Mouse (Mus musculus): ENCODE data around the gene Sectm1a.
"Not testable (repeated sequence)": the region's sequence is repeated elsewhere in the genome, so short reads cannot be mapped to it uniquely, and the experiment has no call there.

Sectm1a gene

DNA sequence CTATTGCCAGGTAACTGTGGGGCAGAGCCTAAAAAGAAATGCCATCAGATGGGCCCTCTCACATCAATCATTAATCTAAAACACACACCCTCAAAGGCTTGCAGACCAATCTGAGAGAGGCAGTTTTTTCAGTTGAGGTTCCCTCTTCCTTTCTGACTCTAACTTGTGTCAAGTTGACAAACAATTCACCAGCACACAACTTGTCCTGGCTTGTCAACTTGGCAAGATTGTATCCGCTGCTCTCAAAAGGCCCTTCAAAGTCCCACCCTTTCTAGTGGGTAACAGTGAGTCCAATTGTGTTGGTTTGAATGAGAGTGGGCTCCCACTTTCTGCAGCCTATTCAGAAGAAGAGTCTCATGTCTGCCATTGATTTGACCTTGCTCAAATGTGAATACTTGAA lies 35.7 kb downstream of the Sectm1a start:
- DNase-seq = no peak

DNA sequence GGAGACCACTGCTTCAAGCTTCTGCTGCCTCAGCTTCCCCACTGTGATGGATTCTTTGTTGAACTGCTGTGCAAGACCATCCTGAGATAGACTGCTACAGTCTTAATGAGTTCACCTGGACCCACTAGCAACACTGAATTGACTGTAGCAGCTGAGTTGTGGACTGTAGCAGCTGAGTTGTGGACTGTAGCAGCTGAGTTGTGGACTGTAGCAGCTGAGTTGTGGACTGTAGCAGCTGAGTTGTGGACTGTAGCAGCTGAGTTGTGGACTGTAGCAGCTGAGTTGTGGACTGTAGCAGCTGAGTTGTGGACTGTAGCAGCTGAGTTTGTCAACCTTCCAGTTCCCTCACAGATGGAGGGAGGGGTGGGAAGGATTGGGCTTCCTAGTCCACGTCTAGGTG lies 38.0 kb downstream of the Sectm1a start:
- not testable (repeated sequence) for DNase-seq

DNA sequence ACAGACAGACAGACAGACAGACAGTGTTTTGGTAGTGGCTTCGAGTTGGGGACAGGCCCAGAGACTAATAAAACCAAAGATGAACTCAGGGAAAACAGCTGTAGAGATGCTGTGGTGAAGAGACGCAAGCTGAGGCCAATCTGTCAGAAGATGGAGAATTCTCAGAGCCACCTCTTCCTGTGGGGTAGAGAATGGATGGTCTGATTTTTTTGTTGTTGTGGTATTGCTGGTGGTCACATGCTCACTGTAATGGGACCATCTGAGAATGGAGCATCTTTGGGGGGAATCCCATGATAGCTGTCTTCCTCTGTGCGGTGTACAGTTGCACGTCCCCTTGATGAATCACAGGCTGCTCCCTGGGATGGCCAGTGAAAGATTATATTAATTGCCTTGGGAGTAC lies 38.5 kb downstream of the Sectm1a start:
- DNase-seq = no peak

DNA sequence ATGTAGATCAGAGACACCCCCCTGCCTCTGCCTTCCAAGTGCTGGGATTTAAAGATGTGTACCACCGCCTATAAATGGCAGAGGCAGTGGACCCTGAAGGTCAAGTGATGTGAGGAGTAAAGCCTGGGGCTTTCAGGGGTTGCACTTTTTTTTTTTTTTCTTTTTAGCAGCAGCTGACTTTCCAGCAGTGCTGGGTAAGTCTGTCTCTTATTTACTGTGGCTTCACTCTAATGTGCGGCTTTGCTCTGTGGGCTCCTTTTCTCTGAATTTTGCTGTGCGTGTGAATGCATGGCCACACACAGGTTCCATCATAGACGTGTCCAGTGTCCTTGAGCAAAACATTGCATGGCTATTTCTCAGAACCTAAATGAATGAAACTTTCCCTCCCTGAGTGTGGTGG lies 39.4 kb downstream of the Sectm1a start:
- no peak for DNase-seq

DNA sequence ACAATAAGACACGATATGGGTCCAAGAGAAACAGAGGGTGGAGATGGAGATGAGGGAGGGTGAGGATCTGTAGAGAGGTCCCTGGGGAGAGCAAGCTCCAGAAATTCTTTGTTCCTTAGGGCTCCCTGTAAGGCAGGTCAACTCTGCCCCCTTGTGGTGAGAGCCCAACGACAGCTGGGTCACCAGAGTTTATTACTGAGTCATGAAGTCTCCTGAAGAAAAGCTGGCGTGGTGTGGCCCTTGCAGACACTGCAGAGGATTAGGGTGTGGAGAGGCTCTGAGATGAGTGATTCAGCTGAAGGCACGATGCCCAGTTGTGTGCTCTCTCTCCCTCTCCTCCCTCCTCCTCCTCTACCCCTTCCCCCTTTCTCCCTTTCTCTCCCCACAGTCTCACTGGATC lies 39.8 kb downstream of the Sectm1a start:
- peak; percentile 71 to 77 for DNase-seq

DNA sequence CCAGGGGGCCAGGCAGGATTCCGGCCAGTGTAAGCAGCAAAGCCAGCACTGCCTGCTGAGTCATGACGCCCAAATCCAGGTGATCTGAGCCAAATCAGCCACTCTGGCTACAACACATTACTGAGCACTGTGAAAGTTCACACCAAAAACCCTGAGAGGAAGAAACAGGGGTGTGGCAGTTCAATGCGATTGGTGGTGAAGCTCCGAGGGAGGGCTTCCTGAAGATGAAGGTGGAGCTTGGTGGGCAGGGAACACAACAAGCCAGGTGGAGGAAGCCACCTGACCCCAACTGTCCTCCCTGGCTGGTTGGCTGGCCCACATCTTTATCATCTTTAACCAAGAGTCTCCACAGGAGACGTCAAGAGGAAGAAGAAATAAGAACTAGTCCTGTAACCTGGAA lies 41.7 kb downstream of the Sectm1a start, which contains the start of gene Cd7:
Cd7 (minus strand) TSS at position 117 of the 400 bp plus-strand sequence.
- DNase-seq = peak; percentile 33 to 52

DNA sequence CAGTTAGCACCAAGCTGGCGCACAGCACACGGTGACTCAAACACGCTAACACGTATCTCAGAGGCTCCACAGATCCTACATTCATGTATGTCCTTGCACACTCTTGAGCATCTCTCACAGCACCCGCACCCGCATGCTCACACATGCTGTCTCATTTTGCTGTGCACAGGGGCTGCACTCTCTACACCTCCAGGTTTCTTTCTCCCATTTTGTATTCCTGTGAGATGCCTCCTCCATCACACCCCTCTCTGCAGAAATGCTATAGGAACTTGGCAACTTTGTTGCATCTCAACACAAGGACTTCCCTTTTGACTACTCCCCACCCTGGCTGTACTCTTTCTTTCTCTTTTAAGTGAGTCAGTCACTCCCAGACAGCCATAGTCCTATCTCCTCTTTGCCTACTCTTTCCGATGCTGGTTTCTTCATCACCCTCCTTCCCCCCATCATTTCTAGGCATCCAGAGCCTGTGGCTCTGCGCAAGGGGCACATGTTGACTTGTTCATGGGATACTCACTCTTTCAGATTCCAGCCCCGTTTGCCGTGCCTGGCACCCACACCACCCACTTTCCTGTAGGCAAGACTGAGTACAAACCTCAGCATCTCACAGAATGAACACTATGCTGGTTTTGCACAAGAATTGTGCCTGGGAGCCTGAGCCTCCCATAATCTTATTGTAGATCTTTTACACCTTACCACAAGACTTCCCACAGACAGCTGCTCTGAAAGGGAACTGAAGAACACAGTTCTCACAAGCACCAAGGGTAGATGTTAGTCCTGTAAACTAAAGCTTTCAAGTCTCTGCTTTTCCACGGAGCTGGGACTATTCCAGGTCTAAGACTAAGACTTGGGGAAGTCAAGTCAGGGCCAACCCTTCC lies 42.4 kb downstream of the Sectm1a start:
- DNase-seq = no peak

DNA sequence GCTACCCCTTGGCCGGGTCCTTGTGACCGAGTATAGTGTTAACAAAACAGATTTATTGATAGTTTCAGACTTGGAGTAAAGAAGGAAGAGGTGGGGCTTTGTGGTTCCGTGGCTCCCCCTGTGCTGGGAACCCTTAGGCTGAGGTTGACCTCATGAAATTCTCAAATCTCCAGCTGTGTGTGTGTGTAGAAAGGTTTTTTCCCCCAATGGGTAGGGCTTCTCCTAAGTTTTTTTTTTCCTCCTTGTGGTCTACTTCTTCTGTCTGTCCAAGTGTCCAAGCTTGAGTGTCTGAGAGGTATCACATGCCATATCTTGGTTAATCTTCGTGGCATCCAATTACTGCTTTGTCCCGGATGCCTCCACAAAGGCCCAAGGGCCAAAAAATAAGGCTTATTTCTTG lies 47.9 kb downstream of the Sectm1a start:
- DNase-seq = no peak

DNA sequence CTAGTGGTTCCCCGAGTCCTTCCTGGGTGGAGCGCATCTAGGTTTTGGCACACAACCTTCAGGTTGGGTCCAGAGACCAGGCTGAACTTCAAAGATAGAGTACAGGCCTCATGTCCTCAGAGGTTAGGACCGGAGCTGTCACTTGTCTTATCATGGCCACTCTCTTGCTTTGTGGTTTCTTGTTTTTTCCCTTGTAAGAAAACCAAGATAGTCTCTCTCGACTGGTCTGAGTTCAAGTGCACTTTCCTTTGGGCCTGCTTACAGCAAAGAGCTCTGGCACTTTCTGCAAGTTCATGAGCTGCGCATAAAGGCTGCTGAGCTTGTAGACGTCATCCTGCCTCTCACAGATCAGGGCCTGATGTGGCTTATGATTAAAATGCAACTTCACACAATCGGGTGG lies 53.8 kb downstream of the Sectm1a start:
- DNase-seq = no peak

DNA sequence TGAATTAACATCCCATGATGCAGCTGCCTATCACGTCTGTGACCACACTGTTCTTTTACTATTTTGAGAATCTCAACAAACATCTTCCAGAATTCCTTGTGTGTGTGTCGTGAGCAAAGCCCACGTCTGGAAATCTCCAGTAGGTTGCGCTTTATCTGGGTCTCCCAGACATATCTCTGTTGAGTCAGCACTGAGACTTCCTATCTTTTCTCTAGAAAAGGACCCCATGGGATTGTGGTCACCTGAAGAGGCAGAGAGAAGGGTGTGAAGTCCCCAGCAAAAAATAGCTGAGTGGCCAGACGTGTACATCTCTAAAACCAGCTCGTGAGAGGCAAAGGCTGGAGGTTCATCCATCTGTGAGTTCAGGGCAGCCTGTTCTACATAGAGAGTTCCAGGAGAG lies 56.9 kb downstream of the Sectm1a start:
- no peak for DNase-seq

DNA sequence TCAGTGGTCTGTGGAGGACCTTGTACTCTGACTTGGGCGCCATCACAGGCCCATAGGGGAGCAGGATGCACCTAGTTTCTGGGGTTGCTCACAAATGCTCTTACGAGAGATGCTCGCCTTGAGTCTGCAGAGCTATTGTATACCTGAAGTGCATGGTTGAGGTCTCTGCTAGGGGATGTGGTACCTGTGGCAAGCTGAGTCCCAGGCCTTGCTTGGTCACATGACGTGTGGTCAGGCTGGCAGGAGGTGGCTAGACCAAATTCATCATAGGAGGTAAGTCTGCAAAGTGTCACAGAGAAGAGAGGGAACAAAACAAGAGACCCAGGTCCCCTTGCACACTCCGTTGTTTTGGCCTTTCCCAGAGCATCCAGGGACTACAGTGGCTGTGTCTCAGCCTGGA lies 61.5 kb downstream of the Sectm1a start:
- no peak for DNase-seq

DNA sequence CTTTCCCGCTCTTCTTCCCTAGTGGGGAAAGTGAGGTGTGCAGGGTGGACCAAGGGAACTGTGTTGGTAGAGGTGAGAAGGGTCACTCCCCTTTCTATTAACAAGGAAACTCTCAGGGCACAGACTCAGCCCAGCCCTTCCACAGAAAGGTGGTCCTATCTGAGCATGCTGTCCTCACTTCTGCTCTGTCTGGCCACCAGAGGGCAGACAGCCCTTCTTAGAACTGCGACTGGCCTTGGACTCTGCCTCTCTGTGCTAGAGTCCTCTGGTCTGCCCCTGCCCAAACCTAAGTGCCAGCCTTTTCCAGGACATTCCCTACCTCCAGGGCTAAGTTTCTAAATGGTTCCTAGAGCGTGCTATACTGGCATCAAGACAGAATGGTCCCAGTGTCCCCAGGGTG lies 63.3 kb downstream of the Sectm1a start:
- peak; percentile 55 to 58 for DNase-seq
